Mouse (Mus musculus): ENCODE results near the gene Kdm2a. TPM values are rescaled to one million over a fixed set of nuclear protein-coding genes. Genes with fewer than 3 reads are reported as not detected.

Gene Kdm2a
- total RNA-seq, 1 experiment from 2014 or later: 96.2 TPM

Other genes starting within 250 kb of the Kdm2a start
- 183 and 193 TPM in 2 replicates for gene Coro1b, start 249.7 kb downstream of the Kdm2a start, total RNA-seq (2021)
- 4.4 and 27.5 TPM in 2 replicates for gene Ptprcap, start 244.7 kb downstream of the Kdm2a start, total RNA-seq (2021)
- 29.1 and 34.4 TPM in 2 replicates for gene Rps6kb2, start 234.9 kb downstream of the Kdm2a start, total RNA-seq (2021)
- gene Carns1, start 222.8 kb downstream of the Kdm2a start, total RNA-seq (2021): 2.6 and 4.1 TPM in 2 replicates
- 1.9 and 15.1 TPM in 2 replicates for gene Tbc1d10c, start 207.0 kb downstream of the Kdm2a start, total RNA-seq (2021)
- gene Ppp1ca, start 206.2 kb downstream of the Kdm2a start, total RNA-seq (2021): 369 and 402 TPM in 2 replicates
- gene Rad9a, start 196.6 kb downstream of the Kdm2a start, total RNA-seq (2021): 8.2 and 10.7 TPM in 2 replicates
- 10.8 and 16.3 TPM in 2 replicates for gene Clcf1, start 184.0 kb downstream of the Kdm2a start, total RNA-seq (2021)
- not detected in 2 replicates for gene AC109138.7, start 183.9 kb downstream of the Kdm2a start, total RNA-seq (2021)
- 43.3 and 57.9 TPM in 2 replicates for gene Pold4, start 166.4 kb downstream of the Kdm2a start, total RNA-seq (2021)
- 17.3 and 20.8 TPM in 2 replicates for gene Ssh3, start 129.1 kb downstream of the Kdm2a start, total RNA-seq (2021)
- 2.7 and 4.8 TPM in 2 replicates for gene Ankrd13d, start 115.1 kb downstream of the Kdm2a start, total RNA-seq (2021)
- 45.2 and 74.4 TPM in 2 replicates for gene Grk2, start 92.1 kb downstream of the Kdm2a start, total RNA-seq (2021)
- 14.1 and 17.3 TPM in 2 replicates for gene Rhod, start 41.1 kb upstream of the Kdm2a start, total RNA-seq (2021)
- gene Syt12, start 79.2 kb upstream of the Kdm2a start, total RNA-seq (2021): 35.0 and 41.1 TPM in 2 replicates
- gene 2010003K11Rik, start 100.3 kb upstream of the Kdm2a start, total RNA-seq (2021): 23.0 and 25.2 TPM in 2 replicates
- gene Pcx, start 112.2 kb upstream of the Kdm2a start, total RNA-seq (2021): 351 and 352 TPM in 2 replicates
- gene Lrfn4, start 217.4 kb upstream of the Kdm2a start, total RNA-seq (2021): 6.1 and 7.6 TPM in 2 replicates
- gene Rce1, start 227.4 kb upstream of the Kdm2a start, total RNA-seq (2021): 26.1 and 28.6 TPM in 2 replicates